Mouse (Mus musculus) inflammation-experienced regulatory T-cells, adult 6 months (primary cell): ENCODE data around the gene Frmpd2. TPM values are rescaled to one million over a fixed set of nuclear protein-coding genes. Genes with fewer than 3 reads are reported as not detected.
"Not testable (repeated sequence)": the region's sequence is repeated elsewhere in the genome, so short reads cannot be mapped to it uniquely, and the experiment has no call there.

Experiments used
- ATAC-seq: one replicate; pipeline ENCODE4 v1.8.0; 2017
- polyA plus RNA-seq, 3 experiments: library from polyadenylated mRNA; unstranded; fragments of 100-300 nt; shearing (Covaris generic); gene quantifications; one replicate each; pipeline ENCODE4 v1.2.1; 2017

The Frmpd2 gene
- polyA plus RNA-seq, result not detected

- ATAC-seq, result no peak
Measured at GRCm38 (mm10) chr14:33471331-33471730, at the start of gene Frmpd2. Gene Frmpd2 (plus strand): TSS chr14:33471696.

- ATAC-seq, result no peak
Measured at GRCm38 (mm10) chr14:33423003-33423402, 48.5 kb upstream of the Frmpd2 start.

- ATAC-seq, result no peak
Measured at GRCm38 (mm10) chr14:33424124-33424523, 47.4 kb upstream of the Frmpd2 start.

GRCm38 (mm10) chr14:33432485-33432884 is 39.0 kb upstream of the Frmpd2 start:
- ATAC-seq, result not testable (repeated sequence)

GRCm38 (mm10) chr14:33443780-33444179 is 27.7 kb upstream of the Frmpd2 start:
- ATAC-seq, result no peak

GRCm38 (mm10) chr14:33445962-33446361 is 25.5 kb upstream of the Frmpd2 start:
- no peak for ATAC-seq

GRCm38 (mm10) chr14:33446561-33447023 is 24.9 kb upstream of the Frmpd2 start:
- peak; percentile 6 for ATAC-seq

- peak; percentile 88 for ATAC-seq
Measured at GRCm38 (mm10) chr14:33447027-33447569, 24.4 kb upstream of the Frmpd2 start, which contains the start of gene Mapk8. Gene Mapk8 (minus strand): TSS chr14:33447158.

- ATAC-seq, result no peak
Measured at GRCm38 (mm10) chr14:33448276-33448675, 23.2 kb upstream of the Frmpd2 start.

GRCm38 (mm10) chr14:33449296-33449840 is 22.1 kb upstream of the Frmpd2 start:
- ATAC-seq, result no peak

GRCm38 (mm10) chr14:33450331-33450730 is 21.2 kb upstream of the Frmpd2 start:
- ATAC-seq, result no peak

GRCm38 (mm10) chr14:33463658-33464057 is 7.8 kb upstream of the Frmpd2 start:
- no peak for ATAC-seq

- no peak for ATAC-seq
Measured at GRCm38 (mm10) chr14:33467766-33468165, 3.7 kb upstream of the Frmpd2 start.

- no peak for ATAC-seq
Measured at GRCm38 (mm10) chr14:33474461-33474860, 3.0 kb downstream of the Frmpd2 start.

GRCm38 (mm10) chr14:33476094-33476760 is 4.7 kb downstream of the Frmpd2 start:
- ATAC-seq, result no peak

GRCm38 (mm10) chr14:33481991-33482390 is 10.5 kb downstream of the Frmpd2 start:
- no peak for ATAC-seq

GRCm38 (mm10) chr14:33487805-33488550 is 16.5 kb downstream of the Frmpd2 start:
- ATAC-seq, result no peak

- ATAC-seq, result no peak
Measured at GRCm38 (mm10) chr14:33495226-33495625, 23.7 kb downstream of the Frmpd2 start.

GRCm38 (mm10) chr14:33497418-33497817 is 25.9 kb downstream of the Frmpd2 start:
- no peak for ATAC-seq

GRCm38 (mm10) chr14:33498849-33499248 is 27.4 kb downstream of the Frmpd2 start:
- ATAC-seq, result no peak

GRCm38 (mm10) chr14:33500631-33501030 is 29.1 kb downstream of the Frmpd2 start:
- no peak for ATAC-seq

GRCm38 (mm10) chr14:33503311-33503710 is 31.8 kb downstream of the Frmpd2 start:
- ATAC-seq, result no peak

- ATAC-seq, result no peak
Measured at GRCm38 (mm10) chr14:33506696-33507095, 35.2 kb downstream of the Frmpd2 start.
